Comparison of ENCODE assay signal across 15 mouse cellular contexts in the genomic region with DNA sequence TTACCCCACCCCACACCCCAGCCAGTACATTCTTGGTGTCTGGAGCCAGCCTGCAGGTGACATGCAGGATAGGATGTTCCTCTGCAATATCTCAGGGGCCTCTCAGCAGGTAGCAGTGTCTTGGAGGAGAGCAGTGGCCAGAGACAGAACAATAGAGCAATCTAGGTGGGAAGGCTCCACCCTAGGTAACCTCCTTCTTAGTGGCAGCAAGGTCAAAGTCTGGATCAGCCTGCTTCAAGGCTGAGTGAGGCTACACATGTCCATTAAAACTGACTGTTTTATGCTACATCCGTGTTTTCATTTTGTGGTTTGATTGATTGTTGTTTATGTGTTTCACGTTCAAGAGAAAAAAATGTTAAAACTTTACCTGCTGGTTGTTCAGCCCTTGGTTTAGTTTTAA. TPM values are rescaled to one million over a fixed set of nuclear protein-coding genes. Genes with fewer than 3 reads are reported as not detected.
DNase-seq lines count a peak whose midpoint lies in the region; ATAC-seq and TF ChIP-seq lines count a peak whose summit lies in the region.
"Not testable (repeated sequence)": the region's sequence is repeated elsewhere in the genome, so short reads cannot be mapped to it uniquely, and the experiment has no call there.
"Had no signal": no experiment of that assay in that cellular context is flagged by ENCODE, and none has a peak within 500 bp of the region (broad histone marks: within the 10 kb centered on the region; RNA-seq: fewer than 3 reads in every experiment).

No protein-coding gene starts in this region.

- 0 out of 2 replicates have a peak, but pooled peaks have one; percentile 50 for ATAC-seq in intestine, embryonic 14.5 days (replicated peaks; ENCODE audit: low FRiP score, low TSS enrichment, low read depth)
- peak; percentile 95 for ATAC-seq in intestine, embryonic 15.5 days
- ATAC-seq in intestine, embryonic 16.5 days = peak; percentile 96
- ATAC-seq in intestine, postnatal 0 days = peak; percentile 86

- 0 out of 2 replicates have a peak, but pooled peaks have one; percentile 39 for TF ChIP-seq EP300 in ES-Bruce4 (IDR thresholded peaks at IDR 0.05; ENCODE audit: insufficient read depth, low read depth, low read length)

- H3K9me3 ChIP-seq in ES-Bruce4 (replicated peaks; ENCODE audit: control insufficient read depth, insufficient read depth, low read length, poor library complexity, severe bottlenecking); intestine, embryonic 14.5 days (ENCODE audit: control insufficient read depth, low read length); intestine, embryonic 15.5 days; intestine, embryonic 16.5 days (ENCODE audit: control insufficient read depth, low read length); intestine, postnatal 0 days (ENCODE audit: control insufficient read depth): not testable (repeated sequence)

- DNase-seq in ES-CJ7 (ENCODE audit: low read depth, low spot score) (peak; percentile 38), ZHBTc4 (ENCODE audit: low read depth, low spot score) (peak; percentile 18)
- DNase-seq in intestine, embryonic 14.5 days (ENCODE audit: low spot score) = not testable (repeated sequence)

- 18% methylated on average over 2 of the region's 2 CpGs for WGBS in intestine, embryonic 14.5 days
- 17% methylated on average over 2 of the region's 2 CpGs for WGBS in intestine, embryonic 15.5 days
- WGBS in intestine, embryonic 16.5 days = 30% methylated on average over 2 of the region's 2 CpGs
- 12% methylated on average over 2 of the region's 2 CpGs for WGBS in intestine, postnatal 0 days

- not testable (repeated sequence) for H3K27me3 ChIP-seq in ES-Bruce4 (ENCODE audit: control insufficient read depth, insufficient read depth, low read length, poor library complexity, severe bottlenecking); intestine, embryonic 14.5 days (replicated peaks; ENCODE audit: control insufficient read depth, insufficient read depth, low read length); intestine, embryonic 15.5 days (replicated peaks); intestine, embryonic 16.5 days (replicated peaks; ENCODE audit: control insufficient read depth, insufficient read depth, low read length); intestine, postnatal 0 days (replicated peaks; ENCODE audit: control insufficient read depth, insufficient read depth, low read length)

- TF ChIP-seq CTCF in ES-Bruce4 (IDR thresholded peaks at IDR 0.05; ENCODE audit: low read depth, low read length); intestine, postnatal 0 days (IDR thresholded peaks at IDR 0.05; ENCODE audit: low read depth): not testable (repeated sequence)

- not testable (repeated sequence) for H3K4me2 ChIP-seq in intestine, embryonic 14.5 days (ENCODE audit: low read length); intestine, embryonic 15.5 days (replicated peaks); intestine, embryonic 16.5 days (ENCODE audit: low read depth, low read length); intestine, postnatal 0 days (replicated peaks; ENCODE audit: low read depth)

- not testable (repeated sequence) for H3K9ac ChIP-seq in ES-Bruce4 (ENCODE audit: low read depth, poor library complexity, severe bottlenecking); intestine, embryonic 14.5 days (ENCODE audit: low read length); intestine, embryonic 15.5 days; intestine, embryonic 16.5 days (ENCODE audit: low read depth, low read length); intestine, postnatal 0 days (ENCODE audit: low read depth, low read length)

- H3K4me1 ChIP-seq in ES-Bruce4 (ENCODE audit: control insufficient read depth, insufficient read depth, low read length); intestine, embryonic 14.5 days (replicated peaks; ENCODE audit: control insufficient read depth, insufficient read depth, low read length); intestine, embryonic 15.5 days (replicated peaks); intestine, embryonic 16.5 days (ENCODE audit: control insufficient read depth, insufficient read depth, low read length); intestine, postnatal 0 days (replicated peaks; ENCODE audit: control insufficient read depth, insufficient read depth, low read length): not testable (repeated sequence)

- not testable (repeated sequence) for TF ChIP-seq POLR2A in ES-Bruce4 (IDR thresholded peaks at IDR 0.05; ENCODE audit: insufficient read depth, low read length)

- H3K4me3 ChIP-seq in ES-Bruce4 (ENCODE audit: low read depth, low read length); intestine, embryonic 14.5 days (ENCODE audit: low read depth, low read length); intestine, embryonic 15.5 days (replicated peaks); intestine, embryonic 16.5 days (ENCODE audit: low read length); intestine, postnatal 0 days (ENCODE audit: low read depth, low read length): not testable (repeated sequence)

- H3K36me3 ChIP-seq in ES-Bruce4 (ENCODE audit: control insufficient read depth, insufficient read depth, low read length, poor library complexity, severe bottlenecking); intestine, embryonic 14.5 days (ENCODE audit: control insufficient read depth, insufficient read depth, low read length); intestine, embryonic 15.5 days; intestine, embryonic 16.5 days (ENCODE audit: control insufficient read depth, insufficient read depth, low read length); intestine, postnatal 0 days (ENCODE audit: control insufficient read depth, insufficient read depth): not testable (repeated sequence)

- not testable (repeated sequence) for H3K27ac ChIP-seq in ES-Bruce4 (ENCODE audit: insufficient read depth, low read length); intestine, embryonic 14.5 days (ENCODE audit: low read depth); intestine, embryonic 15.5 days; intestine, embryonic 16.5 days (ENCODE audit: low read length); intestine, postnatal 0 days (ENCODE audit: low read depth, low read length)

RNA-seq across cellular contexts. Expression of a gene that starts 19.7 kb away (rescaled TPM):
- 0.40 TPM in 1 of 2 replicates, not detected in the other for polyA plus RNA-seq in ES-Bruce4 (2011; ENCODE audit: insufficient read depth, insufficient read length, low read depth, missing spikeins)
- polyA plus RNA-seq in intestine, embryonic 14.5 days (2014; fragmentation: Nextera tagmentation; extraction: Ambion mirVana) = 0.05 TPM in 1 of 2 replicates, not detected in the other
- polyA plus RNA-seq in intestine, embryonic 15.5 days (2015; fragmentation: Nextera tagmentation; extraction: Ambion mirVana) = not detected in 2 replicates
- 0.04 and 0.11 TPM in 2 replicates for polyA plus RNA-seq in intestine, embryonic 16.5 days (2015; fragmentation: Nextera tagmentation; extraction: Ambion mirVana)
- 0.04 TPM in 1 of 2 replicates, not detected in the other for polyA plus RNA-seq in intestine, postnatal 0 days (2015; fragmentation: Nextera tagmentation; extraction: Ambion mirVana)
- polyA plus RNA-seq: activated CD4-positive, CD25-positive, alpha-beta regulatory T cell, adult 4 months; adrenal gland, adult 2 months; C2C12; CD4-positive, CD25-positive, alpha-beta regulatory T cell, adult 4 months; cerebellum, adult 2 months; G1E; Patski had no signal

RNA-seq across cellular contexts. Expression of a gene that starts 28.4 kb away (rescaled TPM):
- polyA plus RNA-seq in ES-Bruce4 (2011; ENCODE audit: insufficient read depth, insufficient read length, low read depth, missing spikeins) = not detected in 2 replicates
- not detected in 2 replicates for polyA plus RNA-seq in intestine, embryonic 14.5 days (2014; fragmentation: Nextera tagmentation; extraction: Ambion mirVana)
- not detected in 2 replicates for polyA plus RNA-seq in intestine, embryonic 15.5 days (2015; fragmentation: Nextera tagmentation; extraction: Ambion mirVana)
- not detected in 2 replicates for polyA plus RNA-seq in intestine, embryonic 16.5 days (2015; fragmentation: Nextera tagmentation; extraction: Ambion mirVana)
- not detected in 2 replicates for polyA plus RNA-seq in intestine, postnatal 0 days (2015; fragmentation: Nextera tagmentation; extraction: Ambion mirVana)
- polyA plus RNA-seq: activated CD4-positive, CD25-positive, alpha-beta regulatory T cell, adult 4 months; adrenal gland, adult 2 months; brain, embryonic 14.5 days; C2C12; CD4-positive, CD25-positive, alpha-beta regulatory T cell, adult 4 months; cerebellum, adult 2 months; G1E; Patski had no signal

RNA-seq across cellular contexts. Expression of a gene that starts 54.7 kb away (rescaled TPM):
- polyA plus RNA-seq in ES-Bruce4 (2011; ENCODE audit: insufficient read depth, insufficient read length, low read depth, missing spikeins) = 0.90 and 4.1 TPM in 2 replicates
- polyA plus RNA-seq in intestine, embryonic 14.5 days (2014; fragmentation: Nextera tagmentation; extraction: Ambion mirVana) = not detected in 2 replicates
- not detected in 2 replicates for polyA plus RNA-seq in intestine, embryonic 15.5 days (2015; fragmentation: Nextera tagmentation; extraction: Ambion mirVana)
- not detected in 2 replicates for polyA plus RNA-seq in intestine, embryonic 16.5 days (2015; fragmentation: Nextera tagmentation; extraction: Ambion mirVana)
- not detected in 2 replicates for polyA plus RNA-seq in intestine, postnatal 0 days (2015; fragmentation: Nextera tagmentation; extraction: Ambion mirVana)
- polyA plus RNA-seq: activated CD4-positive, CD25-positive, alpha-beta regulatory T cell, adult 4 months; adrenal gland, adult 2 months; C2C12; CD4-positive, CD25-positive, alpha-beta regulatory T cell, adult 4 months; G1E; Patski had no signal
